Mouse (Mus musculus): ENCODE measurements around the gene Slc39a8. TPM values are rescaled to one million over a fixed set of nuclear protein-coding genes. Genes with fewer than 3 reads are reported as not detected.

Slc39a8 gene
- polyA plus RNA-seq (2017; shearing (Covaris generic)) = 1 to 10 TPM; 4.4 to 5.7 TPM

DNA sequence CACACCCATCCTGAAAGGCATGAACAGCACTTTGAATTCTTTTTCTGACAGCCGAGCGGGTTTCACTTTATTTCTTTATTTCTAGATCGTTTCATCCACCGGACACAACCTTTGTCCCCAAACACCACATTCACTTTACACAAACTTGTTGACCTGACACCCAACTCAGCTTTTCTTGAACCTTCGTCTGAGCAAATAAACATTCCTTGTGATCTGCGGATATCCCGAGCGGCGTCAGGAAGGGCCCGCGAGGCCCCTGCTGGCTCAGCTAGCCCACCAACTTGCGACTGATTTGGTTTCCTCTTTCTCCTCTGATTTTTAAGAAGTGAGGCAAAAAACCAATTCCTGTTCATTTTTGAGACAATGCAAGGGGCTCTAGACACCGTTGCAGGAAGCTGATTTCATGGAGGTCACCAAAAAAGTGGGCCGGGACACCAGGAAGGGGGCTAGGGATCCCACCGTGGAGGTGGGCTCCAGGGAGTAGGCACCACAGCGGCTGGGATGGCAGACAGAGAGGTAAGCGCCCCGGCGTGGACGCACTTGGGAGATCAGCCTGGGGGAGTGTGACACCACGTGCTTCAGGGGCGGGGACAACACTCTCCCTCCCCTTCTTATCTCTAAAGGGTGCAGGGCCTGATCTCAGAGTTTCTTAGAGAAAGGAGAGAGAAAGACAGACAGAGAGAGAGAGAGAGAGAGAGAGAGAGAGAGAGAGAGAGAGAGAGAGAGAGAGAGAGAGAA lies at the start of gene Slc39a8:
TSS of gene Slc39a8 (plus strand) at position 264 of the 738 bp plus-strand sequence.

Other genes starting within 250 kb of the Slc39a8 start
- gene Nfkb1, start 133.7 kb upstream of the Slc39a8 start, polyA plus RNA-seq (2017; shearing (Covaris generic)) = 10 to 100 TPM; 53.2 to 90.0 TPM

All from activated CD4-positive, CD25-positive, alpha-beta regulatory T cell (primary cell).